27 mouse cellular contexts compared by ENCODE assay signal in the genomic region with DNA sequence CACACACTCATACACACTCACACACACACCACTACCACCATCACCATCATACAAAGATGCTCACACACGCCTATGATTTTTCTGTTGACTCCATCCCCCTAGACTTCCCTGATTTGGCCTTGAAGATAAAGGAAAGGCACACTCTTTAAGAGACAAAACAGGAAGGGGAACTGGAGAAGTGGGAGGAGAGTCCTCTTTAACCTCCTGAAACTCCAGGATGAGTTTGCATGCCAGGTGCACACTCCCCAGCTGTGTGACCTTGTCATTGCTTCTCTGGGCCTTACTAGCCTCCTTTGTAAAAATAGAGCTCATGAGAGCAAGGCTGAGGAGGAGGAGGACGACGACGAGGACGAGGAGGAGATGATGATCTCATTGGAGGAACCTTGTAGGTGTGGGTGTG.
DNase-seq lines count a peak whose midpoint lies in the region; ATAC-seq and TF ChIP-seq lines count a peak whose summit lies in the region.
"Had no signal": no experiment of that assay in that cellular context is flagged by ENCODE, and none has a peak within 500 bp of the region (broad histone marks: within the 10 kb centered on the region; RNA-seq: fewer than 3 reads in every experiment).

No protein-coding gene starts in this region.

- H3K36me3 ChIP-seq in thymus, adult 2 months (ENCODE audit: control insufficient read depth, insufficient read depth, low read length): no peaks in the 10 kb centered on the region
- no peaks in the 10 kb centered on the region for H3K36me3 ChIP-seq in MEL (ENCODE audit: control insufficient read depth in 1 of 2, insufficient read depth in 2 of 2, low read length in 2 of 2)
- H3K36me3 ChIP-seq in small intestine, adult 2 months (ENCODE audit: control insufficient read depth, insufficient read depth, low read length): no peaks in the 10 kb centered on the region
- H3K36me3 ChIP-seq: forebrain, embryonic 10.5 days; heart, embryonic 12.5 days; heart, embryonic 15.5 days; hindbrain, embryonic 10.5 days; hindbrain, embryonic 13.5 days; intestine, embryonic 15.5 days had no signal

- DNase-seq in thymus, adult 2 months: no peak
- no peak for DNase-seq in thymus, postnatal 36 days
- peak; percentile 11 for DNase-seq in MEL (ENCODE audit: low read depth, low spot score)
- no peak for DNase-seq in adrenal gland, adult 8-10 months
- no peak for DNase-seq in cerebellum, adult 8-10 months
- DNase-seq: adrenal gland, adult 2 months; adrenal gland, postnatal 25 days; B cell, adult 2 months; cerebellum, adult 11-12 months; cerebellum, adult 9-10 months; gastrocnemius, postnatal 10 days; gastrocnemius, postnatal 36 days; heart, adult 18-20 months; heart, postnatal 10 days; heart, postnatal 36 days had no signal

- WGBS in thymus, adult 2 months: 24% methylated on average over 5 of the region's 5 CpGs
- WGBS in small intestine, adult 2 months: 41% methylated on average over 5 of the region's 5 CpGs

- TF ChIP-seq POLR2A in thymus, adult 2 months (IDR thresholded peaks at IDR 0.05; ENCODE audit: control insufficient read depth, extremely low read depth, insufficient read depth, low read length, poor library complexity): no peak
- no peak for TF ChIP-seq POLR2A in MEL (IDR thresholded peaks at IDR 0.05; ENCODE audit: control insufficient read depth in 1 of 2, insufficient read depth in 1 of 2, low read depth in 1 of 2, low read length in 2 of 2, poor library complexity in 1 of 2)
- TF ChIP-seq POLR2A in small intestine, adult 2 months (IDR thresholded peaks at IDR 0.05; ENCODE audit: low read depth, low read length): no peak

- H3K4me3 ChIP-seq in thymus, adult 2 months (ENCODE audit: control insufficient read depth, insufficient read depth, low read length): no peak overlapping the region
- H3K4me3 ChIP-seq in MEL (ENCODE audit: control insufficient read depth in 1 of 2, insufficient read depth in 1 of 2, low read depth in 2 of 2, low read length in 2 of 2): no peak overlapping the region
- no peak overlapping the region for H3K4me3 ChIP-seq in small intestine, adult 2 months (ENCODE audit: low read depth, low read length)
- H3K4me3 ChIP-seq: forebrain, embryonic 10.5 days; forebrain, embryonic 13.5 days; heart, embryonic 12.5 days; heart, embryonic 15.5 days; hindbrain, embryonic 10.5 days; hindbrain, embryonic 13.5 days; intestine, embryonic 15.5 days had no signal

- peak in 1 of 2 experiments; percentile 36; a peak in 1 of 4 replicates for TF ChIP-seq EP300 in MEL (IDR thresholded peaks at IDR 0.05; ENCODE audit: low read depth in 1 of 2, low read length in 2 of 2)

- H3K9me3 ChIP-seq in MEL (replicated peaks; ENCODE audit: insufficient read depth, low read length): no peaks in the 10 kb centered on the region
- H3K9me3 ChIP-seq: forebrain, embryonic 10.5 days; forebrain, embryonic 13.5 days; heart, embryonic 12.5 days; heart, embryonic 15.5 days; hindbrain, embryonic 10.5 days; hindbrain, embryonic 13.5 days; intestine, embryonic 15.5 days had no signal

- no peaks in the 10 kb centered on the region for H3K79me2 ChIP-seq in MEL (ENCODE audit: control insufficient read depth, insufficient read depth, low read length, poor library complexity)

- peak overlapping the region; percentile 35; the same call in 1 of the 2 replicates for H3K27ac ChIP-seq in thymus, adult 2 months (ENCODE audit: control insufficient read depth, insufficient read depth, low read length)
- H3K27ac ChIP-seq in MEL (ENCODE audit: control insufficient read depth, low read depth, low read length): no peak overlapping the region
- H3K27ac ChIP-seq in small intestine, adult 2 months (ENCODE audit: insufficient read depth, low read depth, low read length): 0 out of 2 replicates have a peak overlapping the region, but pooled peaks have one; percentile 2
- H3K27ac ChIP-seq: forebrain, embryonic 10.5 days; forebrain, embryonic 13.5 days; heart, embryonic 15.5 days; hindbrain, embryonic 10.5 days; hindbrain, embryonic 13.5 days; intestine, embryonic 15.5 days had no signal

- peak; percentile 50 for ATAC-seq in granulocyte monocyte progenitor cell, adult 5-6 weeks (replicated peaks; ENCODE audit: poor library complexity, severe bottlenecking)
- ATAC-seq: forebrain, embryonic 13.5 days; forebrain, embryonic 16.5 days; hindbrain, embryonic 16.5 days; Patski had no signal

- TF ChIP-seq RAD21 in MEL (IDR thresholded peaks at IDR 0.05; ENCODE audit: low read depth, low read length): no peak

- TF ChIP-seq CTCF in thymus, adult 2 months (IDR thresholded peaks at IDR 0.05; ENCODE audit: borderline replicate concordance, control insufficient read depth, extremely low read depth, insufficient read depth, low read length, poor library complexity): no peak
- TF ChIP-seq CTCF in MEL (IDR thresholded peaks at IDR 0.05 in 2 of 3, conservative IDR thresholded peaks at IDR 0.05 in 1 of 3; ENCODE audit: control insufficient read depth in 1 of 3, insufficient read depth in 1 of 3, low read depth in 2 of 3, low read length in 3 of 3, poor library complexity in 1 of 3, severe bottlenecking in 1 of 3): no peak
- TF ChIP-seq CTCF in small intestine, adult 2 months (IDR thresholded peaks at IDR 0.05; ENCODE audit: extremely low read depth, insufficient read length, insufficient replicate concordance, low read depth, low read length): no peak

- no peak overlapping the region for H3K9ac ChIP-seq in MEL (ENCODE audit: control insufficient read depth, low read depth, low read length, poor library complexity, severe bottlenecking)
- H3K9ac ChIP-seq: forebrain, embryonic 13.5 days; heart, embryonic 12.5 days; heart, embryonic 15.5 days; hindbrain, embryonic 13.5 days; intestine, embryonic 15.5 days had no signal

- H3K4me1 ChIP-seq in thymus, adult 2 months (replicated peaks; ENCODE audit: control insufficient read depth, insufficient read depth, low read length): peaks cover 54% of the 10 kb centered on the region
- H3K4me1 ChIP-seq in MEL (ENCODE audit: control insufficient read depth in 1 of 2, insufficient read depth in 2 of 2, low read length in 2 of 2): no peaks in the 10 kb centered on the region
- H3K4me1 ChIP-seq in small intestine, adult 2 months (ENCODE audit: control insufficient read depth, insufficient read depth, insufficient read length, low read length): peaks cover 44% of the 10 kb centered on the region

- no peaks in the 10 kb centered on the region for H3K27me3 ChIP-seq in thymus, adult 2 months (ENCODE audit: control insufficient read depth, insufficient read depth, low read length)
- H3K27me3 ChIP-seq in MEL (ENCODE audit: control insufficient read depth in 1 of 2, insufficient read depth in 2 of 2, low read length in 2 of 2): peaks cover 0 to 1% of the 10 kb centered on the region in 2 experiments; a peak in 3 of 4 replicates
- no peaks in the 10 kb centered on the region for H3K27me3 ChIP-seq in small intestine, adult 2 months (ENCODE audit: control insufficient read depth, insufficient read depth, low read length)
- H3K27me3 ChIP-seq: forebrain, embryonic 13.5 days; heart, embryonic 12.5 days; heart, embryonic 15.5 days; hindbrain, embryonic 13.5 days; intestine, embryonic 15.5 days; Patski had no signal

TF ChIP-seq in MEL, 35 proteins besides CTCF, POLR2A, EP300 and RAD21:
- no peak for TF ChIP-seq USF1 (IDR thresholded peaks at IDR 0.05; ENCODE audit: low read depth, low read length)
- no peak for TF ChIP-seq ZC3H11A (IDR thresholded peaks at IDR 0.05; ENCODE audit: low read depth, low read length)
- no peak for TF ChIP-seq RCOR1 (IDR thresholded peaks at IDR 0.05; ENCODE audit: low read depth, low read length)
- no peak for TF ChIP-seq TBP (IDR thresholded peaks at IDR 0.05; ENCODE audit: low read depth, low read length)
- no peak for TF ChIP-seq NELFE (IDR thresholded peaks at IDR 0.05; ENCODE audit: low read depth, low read length)
- no peak for TF ChIP-seq MXI1 (IDR thresholded peaks at IDR 0.05; ENCODE audit: low read depth, low read length)
- TF ChIP-seq KAT2A (conservative IDR thresholded peaks at IDR 0.05; ENCODE audit: low read depth, low read length): no peak
